Comparison of ENCODE assay signal across 8 mouse cellular contexts in genomic region chr7:36697118-36697855, GRCm38 (mm10). TPM values are rescaled to one million over a fixed set of nuclear protein-coding genes. Genes with fewer than 3 reads are reported as not detected.
DNase-seq lines count a peak whose midpoint lies in the region; ATAC-seq and TF ChIP-seq lines count a peak whose summit lies in the region.

No protein-coding gene starts in this region.

- H3K4me1 ChIP-seq in ES-E14 (ENCODE audit: control insufficient read depth in 2 of 2, insufficient read depth in 2 of 2, low read length in 2 of 2, poor library complexity in 1 of 2) = peaks cover 0 to 9% of the 10 kb centered on the region in 2 experiments; a peak in 1 of 4 replicates
- H3K4me1 ChIP-seq in embryonic facial prominence, embryonic 14.5 days (ENCODE audit: control insufficient read depth, insufficient read depth, low read length) = no peaks in the 10 kb centered on the region
- H3K4me1 ChIP-seq in heart, embryonic 14.5 days (ENCODE audit: control insufficient read depth in 2 of 2, insufficient read depth in 2 of 2, low read length in 2 of 2) = peaks cover 0 to 9% of the 10 kb centered on the region in 2 experiments; a peak in 1 of 4 replicates
- peaks cover 17% of the 10 kb centered on the region for H3K4me1 ChIP-seq in stomach, embryonic 15.5 days

- H3K9ac ChIP-seq in ES-E14 (ENCODE audit: insufficient read depth, low read depth, low read length, poor library complexity, severe bottlenecking) = peak overlapping the region; percentile 81
- peak overlapping the region; percentile 77 for H3K9ac ChIP-seq in embryonic facial prominence, embryonic 14.5 days (ENCODE audit: low read depth, low read length)
- H3K9ac ChIP-seq in heart, embryonic 14.5 days (ENCODE audit: low read length) = peak overlapping the region; percentile 74
- H3K9ac ChIP-seq in stomach, embryonic 15.5 days = peak overlapping the region; percentile 71; the same call in 1 of the 2 replicates

- DNase-seq in ES-E14 (ENCODE audit: low read depth, low spot score) = no peak
- peak; percentile 22 for DNase-seq in adrenal gland, adult 8-10 months
- peak; percentile 73 for DNase-seq in embryonic facial prominence, embryonic 14.5 days (ENCODE audit: low spot score)
- peak; percentile 80 for DNase-seq in kidney, postnatal 10 days
- no peak for DNase-seq in T-cell, adult 2 months (ENCODE audit: low spot score)

- in situ Hi-C loops in ES-E14 (cut with MboI; ENCODE audit: low sequenced_read_pairs in 2 of 2, unreplicated experiment in 2 of 2) = loop anchor here (25.0 kb wide), 1 partner anchor 1065 kb away; the partner anchor contains the start of gene Zfp536 (in 2 of the 2)

- H3K27ac ChIP-seq in ES-E14 (ENCODE audit: insufficient read depth, low read depth, low read length, poor library complexity, severe bottlenecking) = no peak overlapping the region
- H3K27ac ChIP-seq in embryonic facial prominence, embryonic 14.5 days (replicated peaks; ENCODE audit: low read depth, low read length) = peak overlapping the region; percentile 86
- H3K27ac ChIP-seq in heart, embryonic 14.5 days (replicated peaks in 1 of 2; ENCODE audit: control insufficient read depth in 1 of 2, insufficient read depth in 1 of 2, low read depth in 2 of 2, low read length in 2 of 2) = peak overlapping the region in 1 of 2 experiments; percentile 64; a peak in 2 of 4 replicates
- peak overlapping the region; percentile 95 for H3K27ac ChIP-seq in stomach, embryonic 15.5 days

- ATAC-seq in embryonic facial prominence, embryonic 14.5 days (ENCODE audit: low read depth) = peak; percentile 82
- ATAC-seq in heart, embryonic 14.5 days (ENCODE audit: insufficient number of reproducible peaks, insufficient read depth, low FRiP score, low read depth) = peak; percentile 70
- ATAC-seq in megakaryocyte, adult 5-6 weeks (ENCODE audit: poor library complexity, severe bottlenecking) = 0 out of 2 replicates have a peak, but pooled peaks have one; percentile 14
- peak; percentile 79 for ATAC-seq in stomach, embryonic 15.5 days (ENCODE audit: insufficient read depth, low FRiP score, low read depth)

- no peaks in the 10 kb centered on the region for H3K9me3 ChIP-seq in ES-E14 (ENCODE audit: control insufficient read depth, insufficient read depth, low read depth, low read length)
- H3K9me3 ChIP-seq in embryonic facial prominence, embryonic 14.5 days (ENCODE audit: control insufficient read depth, low read length) = no peaks in the 10 kb centered on the region
- no peaks in the 10 kb centered on the region for H3K9me3 ChIP-seq in heart, embryonic 14.5 days (ENCODE audit: control insufficient read depth, low read length)
- H3K9me3 ChIP-seq in stomach, embryonic 15.5 days = no peaks in the 10 kb centered on the region

- peaks cover 35% of the 10 kb centered on the region for H3K27me3 ChIP-seq in embryonic facial prominence, embryonic 14.5 days (replicated peaks; ENCODE audit: control insufficient read depth, insufficient read depth, low read length)
- peaks cover 57% of the 10 kb centered on the region for H3K27me3 ChIP-seq in heart, embryonic 14.5 days (ENCODE audit: control insufficient read depth, insufficient read depth, low read length)
- peaks cover 27% of the 10 kb centered on the region for H3K27me3 ChIP-seq in stomach, embryonic 15.5 days (replicated peaks)

- no peaks in the 10 kb centered on the region for H3K36me3 ChIP-seq in ES-E14 (ENCODE audit: control insufficient read depth, insufficient read depth, low read length, poor library complexity, severe bottlenecking)
- no peaks in the 10 kb centered on the region for H3K36me3 ChIP-seq in embryonic facial prominence, embryonic 14.5 days (ENCODE audit: control insufficient read depth, insufficient read depth, low read length)
- no peaks in the 10 kb centered on the region for H3K36me3 ChIP-seq in heart, embryonic 14.5 days (ENCODE audit: control insufficient read depth, insufficient read depth, low read length)
- no peaks in the 10 kb centered on the region for H3K36me3 ChIP-seq in stomach, embryonic 15.5 days

- H3K4me2 ChIP-seq in embryonic facial prominence, embryonic 14.5 days (ENCODE audit: low read depth, low read length) = peak overlapping the region; percentile 97
- peak overlapping the region; percentile 100 for H3K4me2 ChIP-seq in heart, embryonic 14.5 days (ENCODE audit: low read length)
- peak overlapping the region; percentile 98 for H3K4me2 ChIP-seq in stomach, embryonic 15.5 days

- peak overlapping the region; percentile 92 to 98 for H3K4me3 ChIP-seq in ES-E14 (ENCODE audit: insufficient read depth in 1 of 2, low read depth in 1 of 2, low read length in 2 of 2, poor library complexity in 1 of 2, severe bottlenecking in 1 of 2)
- H3K4me3 ChIP-seq in embryonic facial prominence, embryonic 14.5 days (ENCODE audit: low read depth, low read length) = peak overlapping the region; percentile 82
- H3K4me3 ChIP-seq in heart, embryonic 14.5 days (ENCODE audit: control insufficient read depth in 1 of 2, insufficient read depth in 1 of 2, low read depth in 1 of 2, low read length in 2 of 2) = peak overlapping the region; percentile 52 to 74
- peak overlapping the region; percentile 78 for H3K4me3 ChIP-seq in stomach, embryonic 15.5 days (replicated peaks)

- 1% methylated on average over 9 of the region's 62 CpGs for WGBS in embryonic facial prominence, embryonic 14.5 days
- under 1% methylated on average over 35 of the region's 62 CpGs for WGBS in heart, embryonic 14.5 days
- WGBS in stomach, embryonic 15.5 days = under 1% methylated on average over 38 of the region's 62 CpGs

TF ChIP-seq in ES-E14, 5 proteins besides CTCF, POLR2A, EP300 and RAD21:
- no peak for TF ChIP-seq HCFC1 (IDR thresholded peaks at IDR 0.05; ENCODE audit: borderline replicate concordance, insufficient read depth, low read length)
- TF ChIP-seq ZNF384 (IDR thresholded peaks at IDR 0.05; ENCODE audit: low read depth, low read length) = no peak
- TF ChIP-seq MAFK (IDR thresholded peaks at IDR 0.05; ENCODE audit: insufficient read depth, low read depth, low read length) = no peak

RNA-seq across cellular contexts. Expression of gene Tshz3, which starts 0.6 kb away (rescaled TPM):
- total RNA-seq in ES-E14 (2012; rRNA removed) = 1.6 and 2.1 TPM in 2 replicates
- 1 to 10 TPM; 4.4 to 7.5 (median 5.4) TPM for total RNA-seq in adrenal gland, adult 8-10 months (2022)
- 9.3 and 12.0 TPM in 2 replicates for polyA plus RNA-seq in embryonic facial prominence, embryonic 14.5 days (2014; fragmentation: Nextera tagmentation; extraction: Ambion mirVana)
- polyA plus RNA-seq in heart, embryonic 14.5 days (2014; fragmentation: Nextera tagmentation; extraction: Ambion mirVana) = 1.7 and 2.7 TPM in 2 replicates
- total RNA-seq in megakaryocyte, adult 5-6 weeks (2015) = 0.21 and 0.33 TPM in 2 replicates
- total RNA-seq in megakaryocyte, adult 5-6 weeks (2017) = 0.07 and 0.41 TPM in 2 replicates
- 14.3 and 16.2 TPM in 2 replicates for polyA plus RNA-seq in stomach, embryonic 15.5 days (2015; fragmentation: Nextera tagmentation; extraction: Ambion mirVana)

Comparison
In these comparisons a context has a peak if more than half of its experiments do, and no peak if none do; other contexts are left out.
1. DNase-seq: peak in adrenal gland, adult 8-10 months (single experiment), embryonic facial prominence, embryonic 14.5 days (single experiment) and kidney, postnatal 10 days (single experiment); none in ES-E14 (single experiment) and T-cell, adult 2 months (single experiment).
2. ATAC-seq: peak in every context shown above with its lines; median percentile 82 in embryonic facial prominence, embryonic 14.5 days; 79 in stomach, embryonic 15.5 days; 70 in heart, embryonic 14.5 days; 14 in megakaryocyte, adult 5-6 weeks.
3. Peak in every context shown above with its lines, with median percentiles within 50 percentile points of each other: H3K4me3 ChIP-seq, H3K9ac ChIP-seq and H3K4me2 ChIP-seq.